Mouse (Mus musculus) hindbrain, embryonic 11.5 days (tissue): Measurements from ENCODE around the gene Pgm3. TPM values are rescaled to one million over a fixed set of nuclear protein-coding genes. Genes with fewer than 3 reads are reported as not detected.
A peak's percentile ranks its signal among the peaks of the same experiment; 100 is the strongest.

Experiments used
- ATAC-seq: fragments of 200-750 bp; cut with Nextera tagmentation; 2 replicates; pipeline ENCODE4 v1.8.0; 2017; ENCODE audit warnings: mild to moderate bottlenecking, moderate TSS enrichment, moderate library complexity; ENCODE audit not compliant: low FRiP score
- DNase-seq: peaks from one replicate; pipeline ENCODE4 v3.0.0-alpha.2; 2015; ENCODE audit warnings: low spot score
- H3K27ac ChIP-seq: fragments of 300-500 bp; sonication (generic); 2 replicates; pipeline ENCODE4 v1.5.1; 2014; ENCODE audit warnings: mild to moderate bottlenecking, low read depth, low read length
- H3K27me3 ChIP-seq: fragments of 300-500 bp; sonication (generic); 2 replicates; pipeline ENCODE4 v1.6.1; 2014; ENCODE audit warnings: mild to moderate bottlenecking, low read length, moderate library complexity, mixed read lengths; ENCODE audit not compliant: control insufficient read depth, insufficient read depth
- H3K36me3 ChIP-seq: fragments of 300-500 bp; sonication (generic); 2 replicates; pipeline ENCODE4 v1.6.1; 2014; ENCODE audit warnings: mild to moderate bottlenecking, low read length, moderate library complexity, mixed read lengths; ENCODE audit not compliant: control insufficient read depth, insufficient read depth
- H3K4me1 ChIP-seq: fragments of 300-500 bp; sonication (generic); replicated peaks from 2 replicates; pipeline ENCODE4 v1.6.1; 2014; ENCODE audit warnings: low read length, mixed read lengths; ENCODE audit not compliant: control insufficient read depth, insufficient read depth
- H3K4me2 ChIP-seq: fragments of 300-500 bp; sonication (generic); replicated peaks from 2 replicates; pipeline ENCODE4 v1.6.1; 2014; ENCODE audit warnings: mild to moderate bottlenecking, low read depth, low read length
- H3K4me3 ChIP-seq: fragments of 300-500 bp; sonication (generic); 2 replicates; pipeline ENCODE4 v1.5.1; 2014; ENCODE audit warnings: low read depth, low read length
- H3K9ac ChIP-seq: fragments of 300-500 bp; sonication (generic); 2 replicates; pipeline ENCODE4 v1.6.1; 2014; ENCODE audit warnings: low read depth, low read length
- H3K9me3 ChIP-seq: fragments of 300-500 bp; sonication (generic); 2 replicates; pipeline ENCODE4 v1.6.1; 2016; ENCODE audit warnings: low read length; ENCODE audit not compliant: control insufficient read depth
- WGBS: fragments of 180-500 bp; shearing (Covaris S2); extraction: QIAGEN DNeasy Blood & Tissue Kit; methylation state at CpG from one replicate; pipeline ENCODE4 v1.1.7; 2014; 5-methylcytosine and 5-hydroxymethylcytosine counted together
- polyA plus RNA-seq: library from polyadenylated mRNA; unstranded; fragments of >200 nt; fragmentation: Nextera tagmentation; extraction: Ambion mirVana; gene quantifications from 2 replicates; pipeline ENCODE4 v1.2.1, GENCODE M21; 2014

The Pgm3 gene
- polyA plus RNA-seq, 1 experiment from 2014 or later, result 49.8 TPM

DNA sequence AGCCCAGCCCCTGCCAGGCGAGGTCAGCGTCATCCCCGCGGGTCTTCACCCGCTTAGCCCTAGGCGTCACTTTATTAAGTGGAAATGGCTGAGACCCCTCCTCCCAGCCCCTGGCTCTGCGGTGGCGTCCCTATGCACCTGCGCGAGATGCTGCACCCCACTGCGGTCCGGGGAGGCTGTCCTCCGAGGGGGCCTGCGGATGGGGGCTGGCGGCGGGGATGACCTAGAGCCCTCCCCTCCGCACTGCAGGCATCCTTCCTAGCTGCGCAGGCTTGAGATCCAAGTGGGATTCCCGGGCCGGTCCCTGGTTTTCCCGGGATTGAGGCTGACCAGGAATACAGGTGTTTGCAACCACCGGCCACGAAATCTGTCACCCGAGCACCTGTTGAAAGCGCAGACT is 554 bp upstream of the Pgm3 start:
- H3K27ac ChIP-seq, result no peak overlapping the region
- H3K36me3 ChIP-seq, result no peaks in the 10 kb centered on the region
- no peaks in the 10 kb centered on the region for H3K4me1 ChIP-seq
- H3K9me3 ChIP-seq, result no peaks in the 10 kb centered on the region
- ATAC-seq (no peak), DNase-seq (no peak)
- no peaks in the 10 kb centered on the region for H3K27me3 ChIP-seq
- peak overlapping the region; percentile 72 for H3K4me3 ChIP-seq
- peak overlapping the region; percentile 99 for H3K4me2 ChIP-seq
- peak overlapping the region; percentile 54 for H3K9ac ChIP-seq
- 2% methylated on average over 25 of the region's 25 CpGs for WGBS

DNA sequence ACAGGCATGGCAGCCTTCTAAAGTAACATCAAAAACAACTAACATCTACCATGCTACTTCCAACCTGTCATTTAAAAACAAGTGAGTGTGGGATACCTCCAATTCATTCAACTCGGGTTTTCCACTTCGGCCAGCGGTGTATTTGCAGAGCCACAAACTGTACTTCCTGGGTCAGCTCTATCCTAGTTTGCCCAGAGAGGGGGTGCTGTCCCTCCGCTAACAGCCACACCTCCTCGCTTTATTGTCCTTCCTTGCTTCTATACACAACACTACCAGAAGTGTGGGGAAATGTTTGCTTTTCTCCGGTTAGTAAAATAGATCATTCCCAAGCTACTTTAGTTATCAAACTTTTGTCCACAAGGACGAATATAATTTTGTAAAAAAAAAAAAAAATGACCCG is 696 bp downstream of the Pgm3 start:
- Histone ChIP-seq H3K4me2 (peak overlapping the region; percentile 37), H3K4me3 (peak overlapping the region; percentile 72), H3K9me3 (no peaks in the 10 kb centered on the region), H3K36me3 (no peaks in the 10 kb centered on the region), H3K27me3 (no peaks in the 10 kb centered on the region), H3K9ac (no peak overlapping the region; the same call in 1 of the 2 replicates), H3K4me1 (no peaks in the 10 kb centered on the region), H3K27ac (no peak overlapping the region)
- 18% methylated on average over 8 of the region's 8 CpGs for WGBS
- ATAC-seq (no peak), DNase-seq (no peak)

DNA sequence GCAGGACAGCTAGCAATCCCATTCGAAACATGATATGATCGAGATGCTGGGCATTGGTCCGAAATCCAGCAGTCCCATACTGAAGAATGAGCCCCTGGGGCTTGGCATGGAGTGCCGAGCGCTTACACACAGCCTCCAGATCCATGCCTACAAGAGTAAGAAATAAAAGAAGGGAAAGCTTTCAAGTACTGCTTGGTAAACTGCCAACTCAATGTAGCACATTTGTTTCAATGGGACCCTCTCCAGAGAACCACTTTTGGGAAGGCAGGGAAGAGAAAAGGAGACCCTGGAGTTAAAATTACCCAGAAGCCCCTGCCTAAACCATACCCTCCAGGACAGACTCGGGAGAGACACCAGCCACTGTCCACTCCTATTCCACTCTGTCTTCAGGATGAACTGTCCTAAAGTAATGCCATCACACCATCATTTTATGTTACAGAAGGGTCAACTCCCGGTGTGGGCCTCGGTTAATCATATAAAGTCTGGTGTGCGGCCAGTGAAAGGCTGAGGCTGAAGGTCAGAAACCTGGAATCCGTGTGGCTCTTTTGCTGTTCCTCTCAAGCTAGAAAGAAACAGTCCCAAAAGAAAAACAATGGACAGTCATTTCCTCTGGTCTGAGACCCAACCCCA is 1.3 kb downstream of the Pgm3 start:
- Histone ChIP-seq H3K4me2 (peak overlapping the region; percentile 37; the same call in 1 of the 2 replicates), H3K4me3 (no peak overlapping the region), H3K27me3 (no peaks in the 10 kb centered on the region), H3K4me1 (no peaks in the 10 kb centered on the region), H3K27ac (no peak overlapping the region), H3K9ac (no peak overlapping the region), H3K9me3 (no peaks in the 10 kb centered on the region), H3K36me3 (no peaks in the 10 kb centered on the region)
- no peak for ATAC-seq
- no peak for DNase-seq
- WGBS, result 83% methylated on average over 10 of the region's 10 CpGs

DNA sequence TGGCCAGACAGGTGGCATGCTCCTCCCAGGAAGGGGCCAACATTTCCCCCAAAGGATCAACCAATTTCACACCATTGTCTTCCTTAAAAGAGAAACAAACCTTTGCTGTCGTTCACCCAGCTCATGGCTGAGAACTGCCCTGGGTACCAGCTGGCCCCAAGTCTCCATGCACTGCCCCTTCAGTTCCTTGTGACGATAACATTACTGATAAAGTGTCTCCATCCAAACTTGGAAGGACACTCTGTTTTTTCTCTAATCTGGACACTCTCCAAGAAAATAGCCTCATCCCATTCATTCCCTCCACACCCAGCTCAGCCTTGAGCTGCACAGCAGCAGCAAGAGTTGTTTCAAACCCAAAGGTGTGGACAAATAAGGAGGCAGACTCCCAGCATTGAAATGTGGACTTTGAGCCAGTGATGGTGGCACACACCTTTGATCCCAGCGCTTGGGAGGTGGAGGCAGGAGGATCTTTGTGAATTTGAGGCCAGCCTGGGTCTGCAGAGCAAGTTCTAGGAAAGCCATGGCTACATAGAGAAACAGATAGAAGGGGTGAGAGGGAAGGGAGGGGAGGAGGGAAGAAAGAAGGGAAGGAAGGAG is 2.2 kb downstream of the Pgm3 start:
- Histone ChIP-seq H3K9me3 (no peaks in the 10 kb centered on the region), H3K4me1 (no peaks in the 10 kb centered on the region), H3K4me3 (no peak overlapping the region), H3K36me3 (0 out of 2 replicates have a peak, but pooled peaks cover 4% of the 10 kb centered on the region), H3K27me3 (no peaks in the 10 kb centered on the region), H3K27ac (no peak overlapping the region), H3K9ac (no peak overlapping the region), H3K4me2 (no peak overlapping the region)
- ATAC-seq, result no peak
- DNase-seq, result no peak
- WGBS, result 84% methylated on average over 3 of the region's 3 CpGs

DNA sequence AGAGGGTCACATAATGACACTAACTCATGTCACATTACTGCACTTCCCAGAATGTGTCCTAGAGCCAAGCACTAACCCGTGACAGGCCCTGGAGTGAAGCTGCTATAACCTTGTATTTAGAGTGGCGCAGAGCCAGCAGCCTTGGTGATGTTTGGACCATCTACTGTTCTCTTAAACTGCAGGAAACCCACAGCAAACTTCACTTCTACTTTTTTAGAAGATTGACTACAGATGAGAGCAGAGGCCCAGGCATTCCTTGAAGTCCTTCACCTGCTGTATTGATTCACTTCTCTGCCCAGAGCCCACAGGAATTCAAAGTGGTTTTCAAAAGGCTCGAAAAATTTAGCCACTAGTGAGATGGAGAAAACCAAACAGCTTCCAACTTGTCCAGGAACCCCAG is 11.1 kb downstream of the Pgm3 start:
- H3K27ac ChIP-seq, result no peak overlapping the region
- whole genome bisulfite sequencing, result 97% methylated on average over 3 of the region's 3 CpGs
- no peak overlapping the region for H3K4me2 ChIP-seq
- H3K9ac ChIP-seq, result no peak overlapping the region
- H3K9me3 ChIP-seq, result no peaks in the 10 kb centered on the region
- ATAC-seq (no peak), DNase-seq (no peak)
- peaks cover 6% of the 10 kb centered on the region; the same call in 1 of the 2 replicates for H3K36me3 ChIP-seq
- no peak overlapping the region for H3K4me3 ChIP-seq
- no peaks in the 10 kb centered on the region for H3K4me1 ChIP-seq
- H3K27me3 ChIP-seq, result no peaks in the 10 kb centered on the region

DNA sequence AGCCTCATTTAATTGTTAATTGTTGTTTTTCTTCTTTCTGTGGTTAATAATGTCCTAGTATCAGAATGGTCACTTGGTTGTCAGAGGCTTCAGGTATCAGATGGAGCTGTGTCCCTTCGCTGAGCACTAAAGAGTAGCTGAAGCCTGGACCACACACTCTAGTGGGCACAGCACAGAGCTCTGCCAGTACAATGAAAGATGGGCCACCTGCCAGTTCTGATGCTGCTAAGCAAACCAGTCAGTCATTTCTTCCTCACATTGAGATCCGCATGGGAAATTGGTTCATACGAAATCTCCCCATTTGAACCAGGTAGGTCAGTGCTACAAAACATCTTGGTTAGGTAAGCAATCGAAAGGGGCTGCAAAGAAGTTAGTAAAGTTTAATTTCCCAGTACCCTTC is 17.0 kb downstream of the Pgm3 start:
- Histone ChIP-seq H3K4me3 (no peak overlapping the region), H3K36me3 (0 out of 2 replicates have a peak, but pooled peaks cover 2% of the 10 kb centered on the region), H3K4me2 (no peak overlapping the region), H3K4me1 (no peaks in the 10 kb centered on the region), H3K27ac (no peak overlapping the region), H3K9me3 (no peaks in the 10 kb centered on the region), H3K27me3 (no peaks in the 10 kb centered on the region), H3K9ac (no peak overlapping the region)
- WGBS, result 94% methylated on average over 4 of the region's 4 CpGs
- DNase-seq, result no peak
- no peak for ATAC-seq

DNA sequence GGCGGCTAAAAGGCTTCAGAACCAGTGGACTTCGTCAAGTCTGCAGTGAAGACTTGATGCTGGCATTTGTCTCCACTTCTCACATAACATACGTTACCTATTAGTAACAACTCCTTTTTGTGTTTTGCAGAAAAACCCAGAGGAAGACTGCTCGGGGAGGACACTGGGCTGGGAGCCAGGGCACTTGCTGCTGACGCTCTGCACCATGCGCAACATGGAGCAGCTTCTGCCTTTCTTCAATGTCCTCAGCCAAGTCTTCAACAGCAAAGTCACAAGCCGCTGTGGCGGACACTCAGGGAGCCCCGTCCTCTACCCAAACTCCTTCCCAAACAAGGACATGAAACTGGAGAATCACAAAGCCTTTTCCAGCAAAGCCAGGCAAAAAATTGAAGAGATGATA is 17.8 kb downstream of the Pgm3 start:
- H3K9ac ChIP-seq, result no peak overlapping the region
- no peak overlapping the region for H3K4me3 ChIP-seq
- DNase-seq (no peak), ATAC-seq (no peak)
- no peaks in the 10 kb centered on the region for H3K4me1 ChIP-seq
- no peak overlapping the region for H3K4me2 ChIP-seq
- 92% methylated on average over 9 of the region's 9 CpGs for WGBS
- 0 out of 2 replicates have a peak, but pooled peaks cover 2% of the 10 kb centered on the region for H3K36me3 ChIP-seq
- H3K9me3 ChIP-seq, result no peaks in the 10 kb centered on the region
- no peaks in the 10 kb centered on the region for H3K27me3 ChIP-seq
- no peak overlapping the region for H3K27ac ChIP-seq

DNA sequence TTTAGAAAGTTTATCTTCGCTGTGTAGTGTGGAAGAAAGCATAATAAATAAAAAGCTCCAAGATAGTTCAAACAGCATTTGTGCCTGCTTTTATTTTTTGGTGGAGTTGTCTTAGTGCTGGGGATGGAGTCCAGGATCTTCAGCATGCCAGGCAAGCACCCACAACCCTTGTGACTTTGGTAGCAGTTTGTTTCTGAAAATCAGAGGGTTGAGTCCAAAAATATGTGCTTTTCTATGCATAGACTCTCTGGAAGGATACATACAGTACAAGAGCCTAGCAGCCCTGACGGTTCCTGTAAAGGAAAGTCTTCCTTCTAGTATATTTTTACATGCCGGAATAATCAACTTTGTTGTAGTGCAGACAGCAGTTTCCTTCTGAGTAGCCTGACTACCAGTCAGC is 20.9 kb downstream of the Pgm3 start:
- Histone ChIP-seq H3K27me3 (no peaks in the 10 kb centered on the region), H3K4me2 (no peak overlapping the region), H3K9me3 (no peaks in the 10 kb centered on the region), H3K36me3 (0 out of 2 replicates have a peak, but pooled peaks cover 2% of the 10 kb centered on the region), H3K27ac (no peak overlapping the region), H3K4me1 (no peaks in the 10 kb centered on the region), H3K9ac (no peak overlapping the region), H3K4me3 (no peak overlapping the region)
- 94% methylated on average over 3 of the region's 3 CpGs for WGBS
- DNase-seq, result no peak
- ATAC-seq, result no peak

DNA sequence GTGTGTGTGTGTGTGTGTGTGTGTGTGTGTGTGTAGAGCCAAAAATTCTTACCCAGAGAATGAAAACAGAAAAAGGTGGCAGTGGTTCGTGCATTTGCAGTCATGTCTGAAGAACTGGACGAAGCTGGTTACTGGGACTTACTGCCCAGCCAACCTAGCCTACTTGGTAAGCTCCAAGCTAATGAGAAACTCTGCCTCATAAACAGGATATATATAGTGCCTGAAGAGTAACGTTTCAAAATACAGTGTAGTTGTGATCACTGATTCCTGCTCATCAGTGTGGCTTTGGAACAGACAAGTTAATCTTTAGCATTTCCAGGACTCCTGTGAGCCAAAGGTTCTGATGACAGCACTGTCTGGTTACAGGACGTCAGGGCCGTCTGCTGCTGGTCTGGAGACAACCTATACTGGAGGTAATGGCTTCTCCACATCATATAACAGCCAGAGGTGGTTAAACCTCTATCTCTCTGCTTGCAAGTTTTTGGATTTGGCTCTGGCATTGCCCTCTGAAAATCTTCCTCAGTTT is 21.9 kb downstream of the Pgm3 start:
- WGBS, result 89% methylated on average over 5 of the region's 5 CpGs
- no peak overlapping the region for H3K9ac ChIP-seq
- no peaks in the 10 kb centered on the region for H3K9me3 ChIP-seq
- ATAC-seq (no peak), DNase-seq (no peak)
- no peak overlapping the region for H3K4me2 ChIP-seq
- no peak overlapping the region for H3K4me3 ChIP-seq
- no peaks in the 10 kb centered on the region for H3K27me3 ChIP-seq
- 0 out of 2 replicates have a peak, but pooled peaks cover 2% of the 10 kb centered on the region for H3K36me3 ChIP-seq
- H3K27ac ChIP-seq, result no peak overlapping the region
- no peaks in the 10 kb centered on the region for H3K4me1 ChIP-seq
